Mouse (Mus musculus) limb, embryonic 14.5 days (tissue): ENCODE data around the gene Zyg11b. TPM values are rescaled to one million over a fixed set of nuclear protein-coding genes. Genes with fewer than 3 reads are reported as not detected.

Experiments used
- ATAC-seq: fragments of 200-750 bp; cut with Nextera tagmentation; 2 replicates; pipeline ENCODE4 v1.8.0; 2017; ENCODE audit warnings: low read depth, moderate number of reproducible peaks, moderate TSS enrichment; ENCODE audit not compliant: low FRiP score
- DNase-seq: peaks from one replicate; pipeline ENCODE4 v3.0.0-alpha.2; 2015; ENCODE audit warnings: low spot score
- H3K27ac ChIP-seq: fragments of 300-500 bp; sonication (generic); replicated peaks from 2 replicates; pipeline ENCODE4 v1.5.1; 2014; ENCODE audit warnings: low read depth, mild to moderate bottlenecking, low read length, moderate library complexity, mixed read lengths
- H3K27me3 ChIP-seq: fragments of 300-500 bp; sonication (generic); 2 replicates; pipeline ENCODE4 v1.6.1; 2014; ENCODE audit warnings: low read length, mixed read lengths; ENCODE audit not compliant: control insufficient read depth, insufficient read depth
- H3K36me3 ChIP-seq: fragments of 300-500 bp; sonication (generic); 2 replicates; pipeline ENCODE4 v1.6.1; 2014; ENCODE audit warnings: mild to moderate bottlenecking, low read length, moderate library complexity, mixed read lengths; ENCODE audit not compliant: control insufficient read depth, insufficient read depth
- H3K4me1 ChIP-seq: fragments of 300-500 bp; sonication (generic); 2 replicates; pipeline ENCODE4 v1.6.1; 2014; ENCODE audit warnings: antibody characterized with exemption, low read length, mixed read lengths; ENCODE audit not compliant: control insufficient read depth, insufficient read depth
- H3K4me2 ChIP-seq: fragments of 300-500 bp; sonication (generic); replicated peaks from 2 replicates; pipeline ENCODE4 v1.6.1; 2014; ENCODE audit warnings: low read depth, mild to moderate bottlenecking, low read length, moderate library complexity; ENCODE audit not compliant: severe bottlenecking
- H3K4me3 ChIP-seq: fragments of 300-500 bp; sonication (generic); replicated peaks from 2 replicates; pipeline ENCODE4 v1.5.1; 2014; ENCODE audit warnings: low read length
- H3K9ac ChIP-seq: fragments of 300-500 bp; sonication (generic); 2 replicates; pipeline ENCODE4 v1.6.1; 2014; ENCODE audit warnings: mild to moderate bottlenecking, low read depth, low read length, moderate library complexity; ENCODE audit not compliant: severe bottlenecking
- H3K9me3 ChIP-seq: fragments of 300-500 bp; sonication (generic); 2 replicates; pipeline ENCODE4 v1.6.1; 2016; ENCODE audit warnings: low read length; ENCODE audit not compliant: control insufficient read depth
- POLR2A ChIP-seq: fragments of 200-500 bp; IDR thresholded peaks from 2 replicates; pipeline ENCODE4 v1.8.0; 2012; ENCODE audit warnings: inconsistent platforms, mild to moderate bottlenecking, moderate library complexity, borderline replicate concordance; ENCODE audit not compliant: insufficient read depth, insufficient read length; ENCODE audit errors: extremely low read depth
- WGBS: fragments of 180-500 bp; shearing (Covaris S2); extraction: QIAGEN DNeasy Blood & Tissue Kit; methylation state at CpG from one replicate; pipeline ENCODE4 v1.1.7; 2014; 5-methylcytosine and 5-hydroxymethylcytosine counted together
- polyA plus RNA-seq, 2 experiments: library from polyadenylated mRNA; depleted of rRNA in 1 of 2; stranded (reverse) in 1 of 2; unstranded in 1 of 2; fragments of >200 nt; fragmentation: Nextera tagmentation in 1 of 2; extraction: Ambion mirVana in 1 of 2; gene quantifications; 2 replicates each; pipeline versions ENCODE4 v1.2.1 to v1.2.3; 2012 to 2014

Gene Zyg11b
- polyA plus RNA-seq, 2 experiments = 14.7 to 14.9 TPM

GRCm38 (mm10) chr4:108318649-108319615 is 18.0 kb upstream of the Zyg11b start:
- TF ChIP-seq POLR2A = no peak
- Histone ChIP-seq H3K9me3 (no peaks in the 10 kb centered on the region), H3K4me3 (no peak overlapping the region), H3K27me3 (no peaks in the 10 kb centered on the region), H3K36me3 (no peaks in the 10 kb centered on the region), H3K27ac (no peak overlapping the region), H3K9ac (no peak overlapping the region), H3K4me2 (no peak overlapping the region), H3K4me1 (no peaks in the 10 kb centered on the region)
- DNase-seq (no peak), ATAC-seq (no peak)
- 67% methylated on average over 7 of the region's 8 CpGs for WGBS

- Histone ChIP-seq H3K27ac (no peak overlapping the region), H3K9me3 (no peaks in the 10 kb centered on the region), H3K27me3 (no peaks in the 10 kb centered on the region), H3K36me3 (no peaks in the 10 kb centered on the region), H3K4me1 (no peaks in the 10 kb centered on the region), H3K9ac (no peak overlapping the region), H3K4me2 (no peak overlapping the region), H3K4me3 (no peak overlapping the region)
- TF ChIP-seq POLR2A = no peak
- ATAC-seq = no peak
- WGBS = 77% methylated on average over 12 of the region's 12 CpGs
- no peak for DNase-seq
Measured at GRCm38 (mm10) chr4:108317656-108318605, 17.0 kb upstream of the Zyg11b start.

- H3K9ac ChIP-seq = no peak overlapping the region
- no peaks in the 10 kb centered on the region for H3K4me1 ChIP-seq
- no peak overlapping the region for H3K27ac ChIP-seq
- H3K4me3 ChIP-seq = no peak overlapping the region
- no peak overlapping the region for H3K4me2 ChIP-seq
- WGBS = 74% methylated on average over 5 of the region's 5 CpGs
- H3K36me3 ChIP-seq = no peaks in the 10 kb centered on the region
- TF ChIP-seq POLR2A = no peak
- no peaks in the 10 kb centered on the region for H3K27me3 ChIP-seq
- H3K9me3 ChIP-seq = no peaks in the 10 kb centered on the region
- ATAC-seq = no peak
- DNase-seq = no peak
Measured at GRCm38 (mm10) chr4:108314041-108314440, 13.1 kb upstream of the Zyg11b start.

GRCm38 (mm10) chr4:108310706-108311105 is 9.8 kb upstream of the Zyg11b start:
- Histone ChIP-seq H3K9me3 (0 out of 2 replicates have a peak, but pooled peaks cover 2% of the 10 kb centered on the region), H3K9ac (no peak overlapping the region), H3K4me1 (no peaks in the 10 kb centered on the region), H3K27ac (no peak overlapping the region), H3K36me3 (no peaks in the 10 kb centered on the region), H3K27me3 (no peaks in the 10 kb centered on the region), H3K4me2 (no peak overlapping the region), H3K4me3 (no peak overlapping the region)
- no peak for ATAC-seq
- DNase-seq = no peak
- TF ChIP-seq POLR2A = no peak
- 65% methylated on average over 6 of the region's 6 CpGs for WGBS

GRCm38 (mm10) chr4:108302296-108302890 is 1.5 kb upstream of the Zyg11b start:
- no peak overlapping the region for H3K27ac ChIP-seq
- no peaks in the 10 kb centered on the region for H3K27me3 ChIP-seq
- H3K4me1 ChIP-seq = peaks cover 11% of the 10 kb centered on the region; the same call in 1 of the 2 replicates
- no peak overlapping the region for H3K4me3 ChIP-seq
- H3K4me2 ChIP-seq = no peak overlapping the region
- no peak for TF ChIP-seq POLR2A
- peaks cover 2% of the 10 kb centered on the region; the same call in 1 of the 2 replicates for H3K9me3 ChIP-seq
- H3K36me3 ChIP-seq = no peaks in the 10 kb centered on the region
- WGBS = 77% methylated on average over 5 of the region's 5 CpGs
- no peak for DNase-seq
- ATAC-seq = no peak
- no peak overlapping the region for H3K9ac ChIP-seq
